Mouse (Mus musculus): Measurements from ENCODE around the gene Ecd.

DNA sequence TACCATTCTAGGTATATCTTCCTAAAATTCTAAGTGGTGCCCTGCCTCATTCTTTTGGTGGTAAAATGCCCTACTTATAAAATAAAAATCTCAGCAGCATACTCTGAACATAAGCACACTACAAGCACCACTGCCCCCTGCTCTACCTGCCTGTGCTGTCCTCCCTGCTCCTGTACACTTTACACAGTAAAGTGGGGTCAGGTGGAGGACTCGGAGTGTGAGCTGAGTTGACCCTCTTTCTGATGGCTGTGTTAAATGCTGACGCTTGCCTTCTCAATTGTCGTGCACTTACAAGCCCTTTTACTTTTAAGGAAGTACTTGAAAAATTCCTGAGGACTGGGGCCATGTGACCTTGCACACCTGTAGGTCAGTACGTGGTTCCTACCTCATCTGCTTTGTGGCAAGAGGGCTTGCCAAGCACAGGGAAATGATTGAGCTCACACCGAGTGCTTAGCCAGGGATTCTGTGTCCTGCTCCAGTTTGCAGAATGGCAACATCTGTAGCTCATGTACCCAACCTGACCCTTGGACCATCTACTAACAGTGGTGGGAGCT is 31.2 kb upstream of the Ecd start:
- TF ChIP-seq POLR2A (IDR thresholded peaks at IDR 0.05; ENCODE audit: borderline replicate concordance, extremely low read depth, low read depth, low read length) (no peak), CTCF (IDR thresholded peaks at IDR 0.05; ENCODE audit: insufficient read depth, low read length) (no peak)

All from lung, adult 2 months (tissue).